Mouse (Mus musculus) liver, postnatal 0 days (tissue): ENCODE results near the gene Stoml2. TPM values are rescaled to one million over a fixed set of nuclear protein-coding genes. Genes with fewer than 3 reads are reported as not detected.

Experiments used
- ATAC-seq: fragments of 200-750 bp; cut with Nextera tagmentation; 2 replicates; pipeline ENCODE4 v1.8.0; 2017; ENCODE audit warnings: mild to moderate bottlenecking, moderate library complexity
- DNase-seq: peaks from one replicate; pipeline ENCODE4 v3.0.0-alpha.2; 2016
- H3K27ac ChIP-seq: fragments of 300-500 bp; sonication (generic); 2 replicates; pipeline ENCODE4 v1.5.1; 2014; ENCODE audit warnings: antibody characterized with exemption, moderate library complexity, mild to moderate bottlenecking, low read depth
- H3K27me3 ChIP-seq: fragments of 300-500 bp; sonication (generic); 2 replicates; pipeline ENCODE4 v1.6.1; 2014; ENCODE audit warnings: low read length, control low read depth, mixed read lengths; ENCODE audit not compliant: insufficient read depth
- H3K36me3 ChIP-seq: fragments of 300-500 bp; sonication (generic); replicated peaks from 2 replicates; pipeline ENCODE4 v1.6.1; 2014; ENCODE audit warnings: mild to moderate bottlenecking, control low read depth, low read length, moderate library complexity, mixed read lengths; ENCODE audit not compliant: insufficient read depth
- H3K4me1 ChIP-seq: fragments of 300-500 bp; sonication (generic); 2 replicates; pipeline ENCODE4 v1.6.1; 2014; ENCODE audit warnings: antibody characterized with exemption, mild to moderate bottlenecking, control low read depth; ENCODE audit not compliant: insufficient read depth
- H3K4me2 ChIP-seq: fragments of 300-500 bp; sonication (generic); 2 replicates; pipeline ENCODE4 v1.6.1; 2014; ENCODE audit warnings: low read depth, mild to moderate bottlenecking, low read length, moderate library complexity, mixed read lengths
- H3K4me3 ChIP-seq: fragments of 300-500 bp; sonication (generic); 2 replicates; pipeline ENCODE4 v1.5.1; 2014; ENCODE audit warnings: low read depth, low read length
- H3K9ac ChIP-seq: fragments of 300-500 bp; sonication (generic); replicated peaks from 2 replicates; pipeline ENCODE4 v1.6.1; 2014; ENCODE audit warnings: mild to moderate bottlenecking, moderate library complexity
- H3K9me3 ChIP-seq: fragments of 300-500 bp; sonication (generic); 2 replicates; pipeline ENCODE4 v1.6.1; 2016; ENCODE audit warnings: mild to moderate bottlenecking, control low read depth, low read length, mixed read lengths
- CTCF ChIP-seq: sonication (generic); IDR thresholded peaks from 2 replicates; pipeline ENCODE4 v1.5.1; 2016; ENCODE audit warnings: antibody characterized with exemption, low read depth
- EP300 ChIP-seq: IDR thresholded peaks from 2 replicates; pipeline ENCODE4 v1.6.1; 2016; ENCODE audit warnings: antibody characterized with exemption, low read depth, mild to moderate bottlenecking
- WGBS: fragments of 180-500 bp; shearing (Covaris S2); extraction: QIAGEN DNeasy Blood & Tissue Kit; methylation state at CpG from one replicate; pipeline ENCODE4 v1.1.7; 2014; ENCODE audit not compliant: insufficient replicate concordance; 5-methylcytosine and 5-hydroxymethylcytosine counted together
- polyA plus RNA-seq: library from polyadenylated mRNA; unstranded; fragments of >200 nt; fragmentation: Nextera tagmentation; extraction: Ambion mirVana; gene quantifications from 2 replicates; pipeline ENCODE4 v1.2.1, GENCODE M21; 2015

Gene Stoml2
- polyA plus RNA-seq, 1 experiment from 2014 or later = 114 TPM

DNA sequence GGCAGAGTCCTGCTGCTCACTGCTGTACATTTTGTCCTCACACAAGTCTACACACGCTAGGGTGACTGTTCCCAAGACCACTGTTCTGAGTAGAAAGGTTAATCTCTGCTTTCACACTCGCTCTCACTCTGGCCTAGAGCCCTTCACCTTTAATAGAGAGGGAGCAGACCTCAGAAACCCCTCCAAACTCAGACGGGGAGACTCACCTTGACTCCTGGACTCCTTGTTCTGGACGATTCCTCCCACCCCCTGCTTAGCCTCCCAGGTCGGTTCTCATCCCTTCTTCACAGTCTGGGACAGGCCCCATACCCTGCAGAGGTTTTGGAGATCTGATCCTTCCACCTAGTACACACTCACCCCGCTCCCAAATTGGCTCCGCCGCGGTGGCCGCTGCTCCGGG lies 8.1 kb upstream of the Stoml2 start:
- Histone ChIP-seq H3K27me3 (no peaks in the 10 kb centered on the region), H3K4me1 (peaks cover 49% of the 10 kb centered on the region), H3K9ac (peak overlapping the region; percentile 83), H3K9me3 (no peaks in the 10 kb centered on the region), H3K4me3 (peak overlapping the region; percentile 68), H3K4me2 (peak overlapping the region; percentile 84), H3K27ac (peak overlapping the region; percentile 87), H3K36me3 (peaks cover 20% of the 10 kb centered on the region)
- DNase-seq (no peak), ATAC-seq (peak; percentile 12)
- no peak for TF ChIP-seq EP300
- TF ChIP-seq CTCF = no peak
- WGBS = 4% methylated on average over 11 of the region's 11 CpGs

DNA sequence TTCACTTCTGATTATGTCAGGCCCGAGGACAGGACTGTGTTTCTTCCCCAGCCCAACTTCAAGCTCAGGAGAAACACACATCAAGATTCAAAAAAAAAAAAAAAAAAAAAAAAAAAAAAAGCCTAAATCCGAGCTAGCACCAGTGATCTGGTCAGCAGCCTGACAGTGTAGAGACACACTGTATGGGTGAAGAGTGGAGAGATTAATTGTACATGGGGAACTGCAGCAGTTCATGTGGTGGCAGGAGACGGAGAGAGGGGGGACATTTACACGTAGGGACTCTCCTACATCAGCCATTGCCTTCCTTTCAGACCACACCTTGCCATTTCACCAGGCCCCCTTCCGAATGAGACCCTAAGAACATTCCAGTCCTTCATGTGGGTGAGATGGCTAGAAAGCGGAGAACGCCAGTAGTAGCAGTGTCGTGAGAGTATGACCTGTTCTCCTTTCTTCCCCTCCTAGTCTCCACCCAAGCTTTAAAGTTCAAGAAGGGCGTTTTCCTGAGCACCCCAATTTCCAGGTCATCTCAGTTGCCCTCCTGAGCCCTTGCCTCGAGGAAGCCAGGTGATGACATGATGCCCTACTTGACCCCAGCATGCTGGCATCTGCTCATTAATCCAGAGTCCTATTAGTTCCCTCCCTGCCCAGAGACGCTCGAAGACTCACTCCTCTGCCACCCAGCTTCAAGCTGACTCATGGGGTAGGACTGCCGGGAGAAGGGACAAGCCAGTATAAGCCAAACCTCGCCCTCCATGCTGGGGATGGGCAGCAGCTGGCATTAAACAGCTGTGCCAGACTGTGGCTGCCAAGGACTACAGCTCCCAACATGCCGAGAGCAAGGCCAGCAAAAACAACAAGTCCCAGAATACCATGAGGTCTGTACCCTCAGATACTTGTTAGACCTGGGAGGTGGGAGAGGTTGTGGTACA lies 7.3 kb upstream of the Stoml2 start:
- Histone ChIP-seq H3K9ac (peak overlapping the region; percentile 83), H3K36me3 (peaks cover 28% of the 10 kb centered on the region), H3K4me1 (peaks cover 41% of the 10 kb centered on the region), H3K4me2 (peak overlapping the region; percentile 84), H3K9me3 (no peaks in the 10 kb centered on the region), H3K27me3 (no peaks in the 10 kb centered on the region), H3K4me3 (peak overlapping the region; percentile 68), H3K27ac (peak overlapping the region; percentile 87)
- WGBS = 51% methylated on average over 15 of the region's 15 CpGs
- ATAC-seq (peak; percentile 9), DNase-seq (peak; percentile 58)
- TF ChIP-seq CTCF = no peak
- TF ChIP-seq EP300 = no peak

DNA sequence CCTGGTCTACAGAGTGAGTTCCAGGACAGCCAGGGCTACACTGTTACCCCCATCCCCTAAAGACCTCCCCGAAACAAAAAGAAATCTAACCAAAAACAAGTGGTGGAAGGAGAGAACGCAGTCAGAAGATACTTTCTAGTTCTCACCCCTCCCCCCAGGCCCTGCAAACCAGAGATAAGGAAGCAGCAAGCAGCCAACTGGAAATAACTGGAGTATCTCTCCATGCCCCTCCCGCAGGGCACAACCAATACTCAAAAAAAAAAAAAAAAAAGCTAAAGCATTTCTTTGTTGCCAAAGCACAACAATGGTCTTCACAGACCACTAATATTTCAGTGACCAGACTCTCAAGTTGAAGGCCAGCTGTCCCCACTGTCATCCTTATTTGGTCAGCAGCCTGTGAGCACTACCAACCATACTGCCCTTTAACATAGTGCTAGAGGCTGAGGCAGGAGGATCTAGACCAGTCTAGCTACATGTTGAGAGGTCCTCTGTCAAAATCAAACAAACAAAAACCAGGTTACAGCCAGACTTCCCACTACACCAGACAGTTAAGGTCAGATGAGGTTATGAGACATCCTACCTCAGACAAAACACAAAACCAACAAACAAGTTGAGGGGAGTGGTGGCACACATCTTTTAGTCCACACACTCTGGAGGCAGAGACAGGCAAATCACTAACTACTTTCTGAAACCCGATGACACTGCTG lies 6.5 kb upstream of the Stoml2 start:
- peaks cover 31% of the 10 kb centered on the region for H3K36me3 ChIP-seq
- DNase-seq (peak; percentile 84), ATAC-seq (peak; percentile 40)
- WGBS = 16% methylated on average over 4 of the region's 4 CpGs
- H3K4me1 ChIP-seq = peaks cover 37% of the 10 kb centered on the region
- H3K4me3 ChIP-seq = peak overlapping the region; percentile 68
- H3K27ac ChIP-seq = peak overlapping the region; percentile 87
- no peaks in the 10 kb centered on the region for H3K27me3 ChIP-seq
- no peaks in the 10 kb centered on the region for H3K9me3 ChIP-seq
- peak overlapping the region; percentile 83 for H3K9ac ChIP-seq
- H3K4me2 ChIP-seq = peak overlapping the region; percentile 84
- TF ChIP-seq EP300 (peak; percentile 96), CTCF (no peak)

DNA sequence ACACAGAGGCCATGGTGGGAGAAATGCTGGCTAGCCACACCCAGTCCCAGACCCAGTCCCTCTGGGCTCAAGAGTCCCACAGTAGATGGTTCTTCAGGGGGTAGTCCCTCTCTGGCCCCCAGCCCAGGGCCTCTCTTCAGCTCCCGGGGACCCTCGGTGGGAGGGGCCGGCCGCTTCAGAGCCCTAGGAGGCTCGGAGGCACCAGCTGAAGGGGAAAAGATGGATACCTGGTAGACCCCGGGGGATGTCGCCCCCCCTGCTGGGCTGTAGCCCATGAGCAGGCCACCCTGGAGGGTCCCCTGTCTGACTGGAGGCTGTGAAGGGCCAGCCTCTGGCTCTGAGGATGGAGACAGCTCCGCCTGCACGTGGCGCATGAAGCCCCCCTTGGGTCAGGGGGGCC lies 4.8 kb upstream of the Stoml2 start:
- WGBS = 87% methylated on average over 10 of the region's 10 CpGs
- Histone ChIP-seq H3K9ac (no peak overlapping the region), H3K4me1 (peaks cover 37% of the 10 kb centered on the region), H3K4me2 (peak overlapping the region; percentile 37; the same call in 1 of the 2 replicates), H3K27ac (no peak overlapping the region), H3K9me3 (no peaks in the 10 kb centered on the region), H3K4me3 (no peak overlapping the region), H3K27me3 (no peaks in the 10 kb centered on the region), H3K36me3 (peaks cover 31% of the 10 kb centered on the region)
- TF ChIP-seq EP300 = no peak
- ATAC-seq = no peak
- DNase-seq = no peak

DNA sequence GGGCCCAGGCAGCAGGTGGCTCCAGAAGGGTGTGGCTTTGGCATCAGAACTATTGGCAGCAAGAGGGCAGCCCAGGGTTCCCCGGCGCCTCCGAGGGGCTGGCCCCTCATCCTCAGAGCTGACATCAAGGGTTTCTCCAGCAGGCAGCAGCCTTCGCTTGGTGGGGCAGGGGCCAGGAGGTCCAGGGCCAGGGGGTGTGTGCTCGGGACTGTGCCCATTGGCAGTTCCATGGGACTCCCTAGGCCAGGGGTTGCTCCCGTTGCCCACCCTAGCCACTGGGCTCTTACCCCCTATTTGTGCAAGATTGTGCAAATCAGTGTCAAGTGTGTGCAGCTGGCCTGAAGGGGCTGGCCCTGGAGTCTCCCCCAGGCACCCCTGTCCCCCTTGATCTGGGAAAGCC lies 4.3 kb upstream of the Stoml2 start:
- ATAC-seq (no peak), DNase-seq (no peak)
- H3K36me3 ChIP-seq = peaks cover 31% of the 10 kb centered on the region
- peaks cover 35% of the 10 kb centered on the region for H3K4me1 ChIP-seq
- H3K27me3 ChIP-seq = no peaks in the 10 kb centered on the region
- no peak overlapping the region for H3K27ac ChIP-seq
- H3K4me2 ChIP-seq = no peak overlapping the region; the same call in 1 of the 2 replicates
- H3K9me3 ChIP-seq = no peaks in the 10 kb centered on the region
- no peak overlapping the region for H3K4me3 ChIP-seq
- no peak for TF ChIP-seq CTCF
- no peak for TF ChIP-seq EP300
- H3K9ac ChIP-seq = no peak overlapping the region
- WGBS = 65% methylated on average over 6 of the region's 6 CpGs

DNA sequence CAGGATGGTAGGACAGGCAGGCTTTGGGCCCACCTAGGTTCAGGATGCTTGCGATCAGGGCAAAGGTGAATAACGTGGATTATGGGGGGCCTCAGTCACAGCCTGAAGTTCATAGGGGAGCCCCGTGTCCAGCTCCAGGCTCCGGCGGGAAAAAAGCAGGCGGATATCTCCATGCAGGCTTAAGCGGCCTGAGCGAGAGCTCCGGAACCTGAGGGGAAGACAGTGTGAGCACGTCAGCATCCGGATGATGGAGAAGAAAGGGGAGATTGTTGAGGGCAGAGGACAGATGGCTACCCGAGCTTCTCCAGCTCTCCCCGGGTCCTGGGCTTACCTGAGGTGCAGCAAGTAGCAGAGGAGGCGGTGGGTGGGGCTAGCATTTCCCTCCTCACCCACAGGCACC lies 2.0 kb upstream of the Stoml2 start:
- DNase-seq = no peak
- Histone ChIP-seq H3K9me3 (no peaks in the 10 kb centered on the region), H3K4me1 (peaks cover 29% of the 10 kb centered on the region), H3K27ac (no peak overlapping the region), H3K4me3 (no peak overlapping the region), H3K27me3 (no peaks in the 10 kb centered on the region), H3K36me3 (peaks cover 43% of the 10 kb centered on the region), H3K9ac (no peak overlapping the region), H3K4me2 (no peak overlapping the region)
- TF ChIP-seq EP300 (no peak), CTCF (no peak)
- ATAC-seq = no peak
- 84% methylated on average over 14 of the region's 14 CpGs for WGBS
